Mouse (Mus musculus) neural tube, embryonic 12.5 days (tissue): ENCODE data around the gene Sall1. TPM values are rescaled to one million over a fixed set of nuclear protein-coding genes. Genes with fewer than 3 reads are reported as not detected.

Experiments
- ATAC-seq: fragments of 200-750 bp; cut with Nextera tagmentation; 2 replicates; pipeline ENCODE4 v1.8.0; 2017; ENCODE audit warnings: low read depth, mild to moderate bottlenecking, moderate TSS enrichment, moderate library complexity; ENCODE audit not compliant: low FRiP score
- H3K27ac ChIP-seq: fragments of 300-500 bp; sonication (generic); 2 replicates; pipeline ENCODE4 v1.5.1; 2016
- H3K27me3 ChIP-seq: fragments of 300-500 bp; sonication (generic); replicated peaks from 2 replicates; pipeline ENCODE4 v1.6.1; 2016; ENCODE audit warnings: mild to moderate bottlenecking
- H3K36me3 ChIP-seq: fragments of 300-500 bp; sonication (generic); 2 replicates; pipeline ENCODE4 v1.6.1; 2016; ENCODE audit warnings: mild to moderate bottlenecking
- H3K4me1 ChIP-seq: fragments of 300-500 bp; sonication (generic); 2 replicates; pipeline ENCODE4 v1.6.1; 2016
- H3K4me2 ChIP-seq: fragments of 300-500 bp; sonication (generic); replicated peaks from 2 replicates; pipeline ENCODE4 v1.6.1; 2016; ENCODE audit warnings: mild to moderate bottlenecking
- H3K4me3 ChIP-seq: fragments of 300-500 bp; sonication (generic); 2 replicates; pipeline ENCODE4 v1.5.1; 2016
- H3K9ac ChIP-seq: fragments of 300-500 bp; sonication (generic); 2 replicates; pipeline ENCODE4 v1.6.1; 2016; ENCODE audit warnings: mild to moderate bottlenecking
- H3K9me3 ChIP-seq: fragments of 300-500 bp; sonication (generic); 2 replicates; pipeline ENCODE4 v1.6.1; 2016; ENCODE audit warnings: mild to moderate bottlenecking
- WGBS: fragments of 180-500 bp; shearing (Covaris S2); methylation state at CpG from one replicate; pipeline ENCODE4 v1.1.7; 2016; 5-methylcytosine and 5-hydroxymethylcytosine counted together
- polyA plus RNA-seq: library from polyadenylated mRNA; unstranded; fragments of >200 nt; fragmentation: Nextera tagmentation; extraction: Ambion mirVana; gene quantifications from 2 replicates; pipeline ENCODE4 v1.2.1, GENCODE M21; 2016

The Sall1 gene
- 26.0 and 26.6 TPM in 2 replicates for polyA plus RNA-seq

DNA sequence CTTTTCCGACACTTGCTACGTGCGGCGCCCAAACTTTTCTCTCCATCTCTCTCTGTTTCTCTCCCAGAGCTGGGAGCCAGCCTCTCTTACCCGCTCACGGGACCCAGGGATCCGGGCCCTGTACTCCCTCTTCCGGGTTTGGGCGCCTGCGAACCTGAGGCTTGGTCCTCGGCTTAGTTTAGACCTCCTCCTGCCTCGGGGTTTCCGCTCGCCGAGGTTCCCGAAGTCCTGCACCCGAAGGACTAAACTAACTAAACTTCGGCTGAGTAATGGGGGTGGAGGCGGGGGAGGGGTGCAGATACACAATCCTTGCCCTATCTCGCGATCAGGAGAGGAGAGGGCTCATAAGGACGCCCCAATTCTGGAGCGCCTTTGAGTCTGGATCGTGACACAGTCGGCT, at the start of gene Sall1:
TSS of gene Sall1 (minus strand) at position 223 of the 400 bp plus-strand sequence.
- no peak for ATAC-seq
- WGBS = under 1% methylated on average over 25 of the region's 25 CpGs
- peaks cover 38% of the 10 kb centered on the region for H3K4me1 ChIP-seq
- H3K9me3 ChIP-seq = no peaks in the 10 kb centered on the region
- peak within 1 kb of the TSS; percentile 81 for H3K4me2 ChIP-seq
- peak within 1 kb of the TSS; percentile 98 for H3K27ac ChIP-seq
- peak within 1 kb of the TSS; percentile 83 for H3K4me3 ChIP-seq
- 0 out of 2 replicates have a peak, but pooled peaks cover 7% of the 10 kb centered on the region for H3K27me3 ChIP-seq
- H3K9ac ChIP-seq = peak within 1 kb of the TSS; percentile 98
- no peaks in the 10 kb centered on the region for H3K36me3 ChIP-seq

DNA sequence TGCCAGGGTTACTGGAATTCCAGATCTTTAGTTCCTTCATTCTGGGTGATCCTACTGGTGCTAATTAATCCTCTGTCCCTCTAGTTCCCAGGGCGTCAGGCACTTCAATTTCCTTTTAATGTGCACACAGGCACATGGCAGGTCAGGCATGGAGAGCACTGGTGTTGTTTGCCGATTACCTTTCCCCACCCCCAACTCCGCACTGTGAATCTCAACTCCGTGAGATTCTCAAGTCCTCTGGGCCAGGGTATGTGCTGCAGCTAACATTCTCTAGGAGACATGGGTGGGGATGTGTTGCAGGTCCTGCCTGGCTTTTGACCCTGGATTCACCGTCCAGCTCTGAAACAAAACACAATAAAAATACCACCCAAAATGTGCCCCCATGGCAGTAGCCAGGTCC, 46.0 kb upstream of the Sall1 start:
- Histone ChIP-seq H3K4me1 (no peaks in the 10 kb centered on the region), H3K9ac (no peak overlapping the region), H3K36me3 (no peaks in the 10 kb centered on the region), H3K4me2 (no peak overlapping the region), H3K4me3 (no peak overlapping the region), H3K9me3 (peaks cover 4% of the 10 kb centered on the region; the same call in 1 of the 2 replicates), H3K27ac (no peak overlapping the region), H3K27me3 (no peaks in the 10 kb centered on the region)
- WGBS = 33% methylated on average over 5 of the region's 5 CpGs
- ATAC-seq = no peak

DNA sequence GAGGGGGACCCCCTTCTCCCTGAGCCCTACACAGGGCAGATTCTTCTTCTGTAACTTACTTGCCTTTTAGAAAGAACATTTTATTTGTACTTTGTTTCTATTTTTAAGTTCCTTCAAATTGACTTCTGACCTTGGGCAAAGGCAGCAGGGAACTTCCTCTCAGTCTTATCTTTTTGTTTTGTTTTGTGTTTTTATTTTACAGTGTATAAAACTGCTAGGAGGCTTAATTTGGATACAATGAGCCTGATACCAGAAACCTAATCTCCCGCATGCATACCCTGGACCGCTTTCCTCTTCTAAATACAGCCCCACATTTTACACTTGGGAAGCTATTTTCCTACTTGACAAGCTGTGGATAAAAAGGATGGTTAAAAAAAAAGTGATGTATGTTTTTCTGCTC, 35.2 kb upstream of the Sall1 start:
- H3K9me3 ChIP-seq = no peaks in the 10 kb centered on the region
- no peak overlapping the region for H3K9ac ChIP-seq
- H3K27me3 ChIP-seq = no peaks in the 10 kb centered on the region
- no peaks in the 10 kb centered on the region for H3K36me3 ChIP-seq
- H3K4me3 ChIP-seq = no peak overlapping the region
- H3K4me1 ChIP-seq = no peaks in the 10 kb centered on the region
- 84% methylated on average over 2 of the region's 2 CpGs for WGBS
- no peak overlapping the region for H3K27ac ChIP-seq
- no peak for ATAC-seq
- H3K4me2 ChIP-seq = no peak overlapping the region

DNA sequence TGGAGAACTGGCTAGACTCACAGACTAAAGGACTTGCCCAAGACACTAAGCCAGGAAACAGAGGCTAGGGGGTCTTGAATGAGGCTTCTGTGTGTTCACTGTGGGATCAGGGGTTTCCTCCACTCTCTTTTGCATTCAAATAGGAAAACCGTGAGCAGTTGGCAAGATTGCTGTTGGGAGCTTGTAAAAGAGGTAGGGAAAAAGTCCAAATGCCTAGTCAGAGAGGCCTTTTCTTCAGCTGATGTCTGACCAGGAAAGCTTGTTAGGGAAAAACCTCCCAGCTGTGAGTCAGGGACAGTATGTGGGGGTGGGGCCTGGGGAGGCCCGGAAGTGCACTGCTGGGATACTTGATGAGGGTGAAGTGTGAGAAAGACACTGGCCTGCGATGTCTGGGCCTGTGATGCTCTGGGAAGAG, 29.0 kb upstream of the Sall1 start:
- ATAC-seq = 0 out of 2 replicates have a peak, but pooled peaks have one; percentile 50

DNA sequence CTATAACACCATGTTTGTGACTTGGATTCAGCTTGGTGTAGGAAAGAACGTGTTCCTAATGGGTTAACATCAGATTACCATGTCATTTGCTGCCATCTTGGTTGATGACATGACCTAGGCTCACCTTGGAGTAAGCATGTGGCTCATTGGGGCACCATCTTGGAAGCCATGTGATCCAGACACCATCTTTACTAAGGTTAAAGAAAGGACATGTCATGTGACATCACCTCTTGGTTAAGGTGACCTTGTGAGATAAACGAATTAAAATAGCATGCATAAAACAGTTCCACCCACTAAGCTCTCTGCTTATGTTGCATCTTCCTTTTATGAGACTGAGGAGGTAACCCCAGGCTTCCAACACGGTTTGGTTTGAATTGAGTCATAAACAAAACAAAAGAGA, 23.5 kb upstream of the Sall1 start:
- no peaks in the 10 kb centered on the region for H3K9me3 ChIP-seq
- no peak for ATAC-seq
- no peak overlapping the region for H3K27ac ChIP-seq

More for the DNA sequence above, 29.0 kb upstream of the Sall1 start:
- WGBS = 5% methylated on average over 3 of the region's 3 CpGs
- Histone ChIP-seq H3K4me1 (peaks cover 12% of the 10 kb centered on the region), H3K27ac (peak overlapping the region; percentile 8; the same call in 1 of the 2 replicates), H3K27me3 (no peaks in the 10 kb centered on the region), H3K9me3 (no peaks in the 10 kb centered on the region), H3K9ac (no peak overlapping the region), H3K4me3 (no peak overlapping the region), H3K36me3 (no peaks in the 10 kb centered on the region), H3K4me2 (no peak overlapping the region)

DNA sequence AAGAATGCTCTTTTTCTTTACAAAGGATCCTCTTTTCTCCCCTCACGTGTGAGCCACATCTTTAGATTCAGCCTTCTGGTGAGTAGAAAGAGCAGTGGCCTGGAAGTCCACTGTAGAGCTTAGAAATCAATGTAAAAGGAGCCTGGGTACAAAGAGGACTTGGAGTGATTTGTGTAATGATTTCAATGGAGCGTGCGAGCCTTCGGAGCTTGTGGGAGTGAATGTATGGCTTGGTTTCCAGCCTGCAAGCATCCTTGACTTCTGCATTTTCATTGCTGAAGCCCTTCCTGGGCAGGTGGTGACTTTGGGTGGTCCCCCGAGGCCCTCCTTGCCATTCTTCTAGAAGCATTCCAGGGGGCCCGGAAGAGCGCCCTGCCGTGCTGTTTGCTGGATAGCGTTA, 20.1 kb upstream of the Sall1 start:
- WGBS = 17% methylated on average over 9 of the region's 9 CpGs
- Histone ChIP-seq H3K9ac (no peak overlapping the region), H3K27me3 (no peaks in the 10 kb centered on the region), H3K36me3 (no peaks in the 10 kb centered on the region), H3K27ac (no peak overlapping the region), H3K4me2 (peak overlapping the region; percentile 4; the same call in 1 of the 2 replicates), H3K9me3 (no peaks in the 10 kb centered on the region), H3K4me1 (peaks cover 20% of the 10 kb centered on the region), H3K4me3 (no peak overlapping the region)
- peak; percentile 63; the same call in 1 of the 2 replicates for ATAC-seq

More for the DNA sequence above, 23.5 kb upstream of the Sall1 start:
- H3K4me2 ChIP-seq = no peak overlapping the region
- H3K4me1 ChIP-seq = peaks cover 18% of the 10 kb centered on the region
- H3K36me3 ChIP-seq = no peaks in the 10 kb centered on the region
- H3K4me3 ChIP-seq = no peak overlapping the region
- no peaks in the 10 kb centered on the region for H3K27me3 ChIP-seq
- WGBS = 76% methylated on average over 3 of the region's 3 CpGs
- H3K9ac ChIP-seq = no peak overlapping the region

DNA sequence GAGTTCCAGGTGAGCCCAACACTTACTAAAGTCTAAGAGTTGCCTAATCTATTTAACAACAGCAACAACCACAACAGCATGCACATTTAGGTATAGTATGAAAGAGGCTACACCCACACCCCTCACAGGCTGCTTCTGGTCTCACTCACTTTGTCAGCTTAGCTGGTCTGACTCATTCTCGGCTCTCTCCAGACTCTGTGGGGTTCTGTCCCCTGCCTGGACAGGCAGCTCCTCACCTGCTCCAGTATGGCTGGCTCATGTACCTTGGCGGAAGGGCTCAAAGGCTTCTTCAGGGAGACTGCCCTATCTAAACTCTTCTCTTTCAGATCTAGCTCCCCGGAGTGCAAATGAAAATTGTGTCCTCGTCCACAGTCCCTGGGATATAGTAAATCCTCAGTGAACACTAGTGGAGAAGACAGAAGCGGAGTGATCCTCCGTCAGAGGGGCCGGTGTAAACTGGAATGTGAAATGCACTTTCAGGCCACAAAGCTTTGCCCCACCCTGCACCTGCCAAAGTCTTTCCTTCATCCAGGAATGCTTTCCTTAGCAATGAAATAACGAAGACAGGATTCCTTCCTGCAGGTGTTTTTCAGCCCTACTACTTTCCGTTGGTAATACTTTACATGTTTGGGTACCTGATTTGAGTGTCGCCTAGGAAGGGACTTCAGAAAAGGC, 19.5 kb upstream of the Sall1 start:
- H3K27ac ChIP-seq = peak overlapping the region; percentile 43; the same call in 1 of the 2 replicates
- no peaks in the 10 kb centered on the region for H3K27me3 ChIP-seq
- H3K9me3 ChIP-seq = no peaks in the 10 kb centered on the region
- no peak overlapping the region for H3K4me3 ChIP-seq
- WGBS = 50% methylated on average over 10 of the region's 10 CpGs
- H3K4me1 ChIP-seq = peaks cover 21% of the 10 kb centered on the region
- no peak for ATAC-seq
- H3K4me2 ChIP-seq = peak overlapping the region; percentile 4
- no peak overlapping the region for H3K9ac ChIP-seq
- no peaks in the 10 kb centered on the region for H3K36me3 ChIP-seq

DNA sequence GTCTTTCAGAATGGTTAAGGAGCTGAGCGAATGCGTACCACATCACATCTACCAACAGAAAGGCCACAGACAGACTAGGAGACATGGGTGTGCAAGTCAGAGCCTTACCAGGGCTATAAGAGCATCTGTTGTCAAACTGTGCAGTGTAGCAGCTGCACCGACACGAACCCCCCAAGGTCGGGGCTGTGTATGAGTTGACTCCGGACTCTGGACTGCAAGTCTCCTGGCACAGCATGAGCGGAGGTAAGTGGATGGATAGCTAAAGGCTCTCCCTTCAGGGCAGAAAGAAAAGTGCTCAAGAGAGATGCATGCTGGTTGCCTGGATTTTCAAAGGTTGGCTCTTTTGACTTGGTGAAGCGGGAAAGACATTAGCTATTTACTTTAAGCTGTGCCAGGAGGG, 16.8 kb upstream of the Sall1 start:
- WGBS = 86% methylated on average over 8 of the region's 8 CpGs
- Histone ChIP-seq H3K9me3 (no peaks in the 10 kb centered on the region), H3K4me2 (no peak overlapping the region), H3K9ac (no peak overlapping the region), H3K36me3 (peaks cover 3% of the 10 kb centered on the region; the same call in 1 of the 2 replicates), H3K4me3 (no peak overlapping the region), H3K4me1 (peaks cover 26% of the 10 kb centered on the region), H3K27ac (no peak overlapping the region), H3K27me3 (no peaks in the 10 kb centered on the region)
- no peak for ATAC-seq

DNA sequence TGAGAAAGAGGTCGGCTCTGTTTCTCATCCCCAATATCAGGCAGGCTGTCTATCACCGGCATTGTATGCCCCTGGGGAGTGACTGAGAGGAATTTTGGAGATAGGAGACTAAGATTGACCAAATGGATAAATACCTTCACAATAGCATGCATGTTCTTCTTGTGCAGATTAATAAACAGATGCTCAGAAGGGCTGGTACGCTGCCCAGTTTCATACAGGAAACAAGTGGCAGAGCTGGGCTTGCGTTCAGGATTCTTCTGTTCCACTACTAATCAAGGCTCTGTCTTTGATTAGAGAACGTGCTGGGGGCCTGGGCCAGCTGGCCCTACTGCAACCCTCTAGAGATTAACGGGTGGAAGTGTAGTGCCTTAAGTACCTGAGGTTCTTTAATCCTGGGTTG, 15.5 kb upstream of the Sall1 start:
- no peaks in the 10 kb centered on the region for H3K9me3 ChIP-seq
- H3K36me3 ChIP-seq = peaks cover 3% of the 10 kb centered on the region; the same call in 1 of the 2 replicates
- no peak overlapping the region for H3K9ac ChIP-seq
- H3K4me2 ChIP-seq = no peak overlapping the region
- no peak overlapping the region for H3K4me3 ChIP-seq
- WGBS = 67% methylated on average over 6 of the region's 6 CpGs
- H3K27me3 ChIP-seq = no peaks in the 10 kb centered on the region
- no peak for ATAC-seq
- H3K4me1 ChIP-seq = peaks cover 26% of the 10 kb centered on the region
- no peak overlapping the region for H3K27ac ChIP-seq

DNA sequence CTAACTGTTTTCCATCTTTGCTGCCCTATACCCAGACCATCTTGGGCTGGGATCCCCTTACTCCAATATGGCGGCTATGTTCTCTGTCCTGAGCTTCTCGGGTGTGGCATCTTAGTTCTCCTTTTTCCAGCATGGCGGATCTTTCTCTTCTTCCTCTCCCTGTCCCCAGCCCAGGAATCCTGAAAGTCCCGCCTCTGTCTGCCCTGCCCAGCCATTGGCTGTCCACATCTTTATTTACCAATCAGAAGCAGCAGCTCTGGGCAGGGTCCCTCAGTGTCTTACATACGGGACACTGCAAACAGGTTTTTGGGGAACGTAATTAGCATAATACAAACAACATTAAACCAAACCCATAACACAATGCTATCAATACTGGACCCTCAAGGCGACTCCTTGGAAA, 8.9 kb upstream of the Sall1 start:
- WGBS = 91% methylated on average over 7 of the region's 7 CpGs

DNA sequence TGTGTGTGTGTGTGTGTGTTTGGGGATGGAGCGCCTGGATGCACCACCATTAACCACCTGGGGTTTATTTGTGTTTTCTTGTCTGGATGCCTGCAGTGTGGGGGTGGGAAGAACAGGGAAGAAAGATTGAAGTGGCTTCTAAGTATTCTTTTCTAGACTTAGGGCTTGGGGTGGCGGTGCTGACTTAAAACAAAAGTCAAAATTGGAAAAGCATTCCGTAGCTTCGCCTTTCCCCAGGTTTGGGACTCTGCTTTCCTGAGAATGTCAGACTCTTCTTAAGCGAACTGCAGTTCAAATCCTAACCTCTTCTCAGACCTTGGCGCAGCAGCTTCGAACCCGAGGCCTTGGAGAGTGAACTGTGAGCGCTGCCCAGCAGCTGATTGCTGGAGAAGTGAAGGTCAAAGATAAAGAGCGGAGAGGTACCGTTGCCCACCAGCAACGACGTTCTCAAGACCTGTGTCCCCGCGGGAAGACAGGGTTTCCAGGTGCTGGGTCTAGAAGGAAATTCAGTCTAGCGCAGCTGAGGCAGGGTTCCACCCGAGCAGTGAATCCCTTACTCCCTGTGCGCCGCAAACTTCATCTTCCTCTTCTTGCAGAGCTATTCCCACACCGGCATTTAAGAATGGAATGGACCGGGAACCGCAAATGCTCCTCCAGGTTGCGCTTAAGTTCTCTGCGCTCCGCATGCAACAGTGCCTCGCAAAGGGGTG, 2.8 kb upstream of the Sall1 start:
- peak overlapping the region; percentile 81 for H3K4me2 ChIP-seq
- H3K4me3 ChIP-seq = peak overlapping the region; percentile 83
- no peaks in the 10 kb centered on the region for H3K36me3 ChIP-seq
- H3K27me3 ChIP-seq = 0 out of 2 replicates have a peak, but pooled peaks cover 6% of the 10 kb centered on the region
- no peaks in the 10 kb centered on the region for H3K9me3 ChIP-seq
- WGBS = 2% methylated on average over 26 of the region's 26 CpGs
- H3K4me1 ChIP-seq = peaks cover 41% of the 10 kb centered on the region
- no peak for ATAC-seq
- peak overlapping the region; percentile 46; the same call in 1 of the 2 replicates for H3K27ac ChIP-seq
- H3K9ac ChIP-seq = peak overlapping the region; percentile 48

More for the DNA sequence above, 8.9 kb upstream of the Sall1 start:
- Histone ChIP-seq H3K4me2 (no peak overlapping the region), H3K4me3 (no peak overlapping the region), H3K9me3 (no peaks in the 10 kb centered on the region), H3K4me1 (peaks cover 15% of the 10 kb centered on the region; the same call in 1 of the 2 replicates), H3K27ac (no peak overlapping the region), H3K27me3 (no peaks in the 10 kb centered on the region), H3K36me3 (peaks cover 1% of the 10 kb centered on the region; the same call in 1 of the 2 replicates), H3K9ac (no peak overlapping the region)
- ATAC-seq = no peak

DNA sequence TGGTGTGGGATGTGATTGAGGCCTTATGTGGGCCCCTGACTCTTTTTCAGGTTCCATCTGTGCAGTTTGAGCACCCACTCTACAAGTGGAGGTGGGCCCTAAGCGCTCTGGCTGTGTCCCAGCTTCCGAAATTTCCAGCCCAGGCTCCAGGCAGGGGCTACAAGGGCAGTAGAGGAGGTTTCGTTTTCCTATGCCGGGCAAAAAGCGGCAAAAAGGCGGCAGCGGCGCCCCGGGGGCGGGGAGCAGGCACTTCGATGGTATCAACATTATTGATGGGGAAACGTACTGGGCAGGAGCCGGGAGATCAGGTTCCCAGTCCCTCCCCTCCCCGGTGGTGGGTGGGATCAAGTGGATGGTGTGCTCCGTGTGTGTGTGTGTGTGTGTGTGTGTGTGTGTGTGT, 2.3 kb upstream of the Sall1 start:
- Histone ChIP-seq H3K9ac (peak overlapping the region; percentile 98), H3K4me3 (peak overlapping the region; percentile 83), H3K4me1 (peaks cover 41% of the 10 kb centered on the region), H3K27me3 (0 out of 2 replicates have a peak, but pooled peaks cover 7% of the 10 kb centered on the region), H3K9me3 (no peaks in the 10 kb centered on the region), H3K27ac (peak overlapping the region; percentile 79), H3K36me3 (no peaks in the 10 kb centered on the region), H3K4me2 (peak overlapping the region; percentile 81)
- no peak for ATAC-seq
- 1% methylated on average over 14 of the region's 15 CpGs for WGBS
